Mouse (Mus musculus): ENCODE measurements at regions not wholly inside any gene's neighbourhood (a gene's known extent, or its start where the extent isn't known, plus 50 kb on each side); places are given as distances from the start of the nearest gene placed in this dataset.

DNA sequence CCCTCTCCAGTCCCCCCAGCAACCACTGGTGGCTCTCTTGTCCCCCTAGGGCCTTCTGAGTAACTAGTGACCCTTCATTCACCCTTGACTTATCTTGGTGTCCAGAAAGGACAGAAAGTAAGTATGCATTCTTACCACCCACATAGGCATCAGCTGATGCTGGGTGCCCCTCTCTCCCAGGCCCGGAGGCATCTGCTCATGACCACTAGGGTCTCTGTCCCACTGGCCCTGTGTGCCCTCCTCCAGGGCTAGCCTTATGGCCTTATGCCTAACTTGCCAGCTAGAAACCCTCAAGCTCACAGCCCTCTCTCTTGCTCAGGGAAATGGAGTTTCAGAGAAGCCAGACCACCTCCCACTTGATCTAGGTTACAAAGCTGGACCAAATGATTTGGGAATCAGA lies 89.2 kb upstream of the Unc5b start:
- TF ChIP-seq CTCF (IDR thresholded peaks at IDR 0.05; ENCODE audit: extremely low read depth, insufficient read length, insufficient replicate concordance, low read depth, low read length) (no peak), POLR2A (IDR thresholded peaks at IDR 0.05; ENCODE audit: low read depth, low read length) (no peak)

Data from small intestine, adult 2 months (tissue).